Mouse (Mus musculus) c-Kit-negative CD71-positive TER-119-positive erythroid progenitor cells, embryonic 14.5 days (primary cell): ENCODE data around the gene Serpini1.
"Not testable (repeated sequence)": the region's sequence is repeated elsewhere in the genome, so short reads cannot be mapped to it uniquely, and the experiment has no call there.

Source experiments
- DNase-seq: peaks from one replicate; pipeline ENCODE4 v3.0.0-alpha.2; 2013; ENCODE audit warnings: low read depth, low spot score

Serpini1 gene

DNA sequence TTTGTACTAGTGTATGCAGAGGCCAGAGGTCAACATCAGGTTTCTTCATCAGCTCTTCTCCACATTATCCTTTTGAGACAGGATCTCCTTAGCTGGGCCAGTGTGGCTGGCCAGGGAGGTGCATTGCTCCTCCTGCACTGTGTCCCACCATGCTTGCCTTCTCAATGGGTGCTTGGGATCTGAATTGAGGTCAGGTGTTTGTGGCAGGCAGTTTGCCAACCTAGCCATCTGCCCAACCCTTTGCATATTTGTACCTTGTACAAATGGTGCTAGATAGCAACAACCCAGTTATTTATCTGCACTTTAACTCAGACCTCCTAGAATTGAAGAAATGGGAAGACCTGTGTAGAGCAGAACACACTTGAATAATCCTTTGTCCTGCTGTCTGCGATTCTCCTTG lies 78.3 kb downstream of the Serpini1 start:
- no peak for DNase-seq

DNA sequence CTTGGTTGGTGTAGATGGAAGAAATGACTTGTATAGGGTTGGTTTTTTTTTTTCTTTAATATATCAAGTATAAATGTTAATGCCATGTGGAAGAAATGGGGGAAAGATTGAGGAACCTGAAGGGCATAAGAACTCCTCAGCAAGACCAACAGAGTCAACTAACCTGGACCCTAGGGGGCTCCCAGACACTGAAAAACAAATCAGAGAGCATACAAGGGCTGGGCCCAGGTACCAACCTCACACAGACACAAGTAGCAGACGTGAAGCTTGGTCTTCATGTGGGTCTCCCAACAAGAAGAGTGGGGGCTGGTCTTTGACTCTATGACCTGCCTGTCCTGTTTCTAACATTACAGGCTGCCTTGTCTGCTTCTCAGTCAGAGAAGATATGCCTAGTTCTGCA lies 82.2 kb downstream of the Serpini1 start:
- DNase-seq, result no peak

- no peak for DNase-seq
Observed at GRCm38 (mm10) chr3:75647542-75647941, 90.2 kb downstream of the Serpini1 start.

GRCm38 (mm10) chr3:75648226-75648625 lies 90.9 kb downstream of the Serpini1 start:
- no peak for DNase-seq

- DNase-seq, result not testable (repeated sequence)
Observed at GRCm38 (mm10) chr3:75650416-75651154, 93.2 kb downstream of the Serpini1 start.

DNA sequence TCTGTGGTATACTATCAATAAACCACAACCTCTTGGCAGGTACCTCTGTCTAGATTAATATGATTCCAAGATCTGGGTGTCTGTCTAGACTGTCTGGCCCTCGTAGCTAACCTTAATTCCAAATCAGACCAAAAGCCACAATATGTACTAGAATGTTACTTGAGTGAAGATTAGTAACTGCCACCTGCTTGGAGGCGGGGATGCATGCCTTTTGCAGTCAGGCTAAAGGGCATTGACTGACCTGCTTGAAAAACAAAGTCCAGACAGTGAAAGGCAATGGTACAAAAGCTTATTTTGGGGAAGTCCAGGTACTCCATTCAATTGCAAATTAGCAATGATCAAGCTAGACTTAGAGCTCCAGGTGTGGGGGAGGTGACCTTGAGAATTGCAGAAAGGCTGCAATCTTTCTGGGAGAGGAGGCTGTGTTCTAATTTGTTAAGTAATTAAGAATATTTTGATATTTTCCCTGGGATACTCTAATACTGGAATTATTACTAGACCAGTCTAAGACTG lies 94.3 kb downstream of the Serpini1 start:
- DNase-seq, result no peak

GRCm38 (mm10) chr3:75653901-75654300 lies 96.6 kb downstream of the Serpini1 start:
- DNase-seq, result not testable (repeated sequence)

- DNase-seq, result no peak
Observed at GRCm38 (mm10) chr3:75655578-75656344, 98.4 kb downstream of the Serpini1 start.

DNA sequence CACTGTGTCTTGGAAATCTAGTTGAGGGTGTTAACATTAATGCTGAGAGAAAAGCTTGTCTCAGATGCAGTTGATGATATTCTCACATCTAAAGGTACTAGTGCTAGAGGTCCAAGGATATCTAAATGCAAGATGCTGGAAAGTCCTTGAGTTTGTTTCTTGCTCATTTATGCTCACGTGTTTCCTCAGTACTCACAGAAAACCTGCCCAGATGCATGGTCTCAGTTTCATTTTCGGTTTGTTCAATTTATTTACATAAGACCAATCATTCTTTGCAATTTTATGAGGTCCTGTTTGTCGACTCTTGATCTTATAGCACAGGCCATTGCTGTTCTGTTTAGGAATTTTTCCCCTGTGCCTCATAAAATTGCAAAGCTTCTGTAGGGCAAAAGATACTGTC lies 109.6 kb downstream of the Serpini1 start:
- DNase-seq, result no peak

- DNase-seq, result no peak
Observed at GRCm38 (mm10) chr3:75670425-75670824, 113.1 kb downstream of the Serpini1 start.

DNA sequence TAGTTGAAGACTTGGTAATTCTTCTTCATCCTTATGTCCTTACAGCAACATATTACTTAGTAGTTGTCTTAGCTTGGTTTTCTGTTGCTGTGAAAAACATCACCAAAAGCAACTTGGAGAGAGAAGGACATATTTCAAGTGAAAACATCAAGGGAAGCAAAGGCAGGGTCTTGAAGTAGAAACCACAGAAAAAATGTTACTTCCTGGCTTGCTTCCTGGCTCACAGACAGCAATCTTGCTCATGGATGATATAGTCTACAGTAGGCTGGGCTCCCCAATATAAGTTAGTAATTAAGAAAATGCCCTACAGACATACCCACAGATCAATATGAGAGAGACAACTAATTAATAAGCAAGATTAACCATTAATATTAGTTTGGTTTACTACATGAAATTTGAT lies 125.5 kb downstream of the Serpini1 start:
- DNase-seq, result no peak

GRCm38 (mm10) chr3:75686775-75687174 lies 129.4 kb downstream of the Serpini1 start:
- DNase-seq, result no peak

- DNase-seq, result no peak
Observed at GRCm38 (mm10) chr3:75687187-75687825, 130.0 kb downstream of the Serpini1 start.

- DNase-seq, result no peak
Observed at GRCm38 (mm10) chr3:75690321-75690720, 133.0 kb downstream of the Serpini1 start.

DNA sequence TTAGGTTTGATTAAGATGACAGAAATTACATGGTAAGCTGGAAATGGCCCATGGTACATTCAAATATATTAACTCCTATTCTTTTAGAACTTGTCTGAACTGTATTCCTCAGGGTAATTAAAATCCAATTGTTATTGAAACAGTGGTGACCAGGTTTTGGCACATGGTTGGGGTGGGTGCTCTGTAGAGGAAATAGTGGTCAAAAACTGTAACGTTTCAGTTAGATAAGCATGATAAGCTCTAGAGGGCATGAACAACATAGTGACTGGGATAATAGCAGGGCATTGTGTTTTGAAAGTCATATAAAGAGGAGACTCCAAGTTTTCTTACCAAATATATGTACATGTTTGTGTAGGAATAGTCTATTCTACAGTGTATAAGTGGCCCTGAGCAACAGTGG lies 134.7 kb downstream of the Serpini1 start:
- no peak for DNase-seq
